Mouse (Mus musculus): ENCODE measurements around the gene Tjp1. TPM values are rescaled to one million over a fixed set of nuclear protein-coding genes. Genes with fewer than 3 reads are reported as not detected.

Tjp1 gene
- polyA plus RNA-seq, 1 experiment from 2014 or later = 23.3 TPM

DNA sequence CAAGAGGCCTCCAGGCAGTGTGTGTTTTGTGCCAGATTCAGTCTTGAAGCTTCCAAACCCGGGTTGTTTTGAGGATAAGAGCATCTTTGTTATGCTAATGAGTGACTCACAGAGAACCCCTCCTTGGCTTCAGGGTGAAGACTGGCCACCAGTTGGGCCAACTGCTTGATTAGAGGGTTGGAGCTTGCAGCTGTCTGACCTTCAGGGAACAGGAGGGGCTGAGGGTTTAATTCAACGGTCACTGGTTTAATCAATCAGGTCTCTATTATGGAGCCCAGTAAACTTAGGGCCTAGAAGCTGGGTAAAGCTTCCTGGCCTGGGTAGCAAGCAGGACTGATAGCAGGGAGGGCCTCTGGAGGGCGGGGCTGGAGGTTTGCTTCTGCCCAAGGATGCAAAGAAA lies 73.3 kb downstream of the Tjp1 start:
- peaks cover 10% of the 10 kb centered on the region for H3K4me1 ChIP-seq
- H3K27ac ChIP-seq (replicated peaks) = no peak overlapping the region
- H3K36me3 ChIP-seq (replicated peaks) = no peaks in the 10 kb centered on the region
- no peak overlapping the region for H3K4me3 ChIP-seq
- no peaks in the 10 kb centered on the region for H3K27me3 ChIP-seq (replicated peaks; ENCODE audit: low read depth, poor library complexity, severe bottlenecking)
- no peak for DNase-seq (ENCODE audit: low spot score)
- H3K9me3 ChIP-seq = no peaks in the 10 kb centered on the region
- 19% methylated on average over 3 of the region's 3 CpGs for WGBS

DNA sequence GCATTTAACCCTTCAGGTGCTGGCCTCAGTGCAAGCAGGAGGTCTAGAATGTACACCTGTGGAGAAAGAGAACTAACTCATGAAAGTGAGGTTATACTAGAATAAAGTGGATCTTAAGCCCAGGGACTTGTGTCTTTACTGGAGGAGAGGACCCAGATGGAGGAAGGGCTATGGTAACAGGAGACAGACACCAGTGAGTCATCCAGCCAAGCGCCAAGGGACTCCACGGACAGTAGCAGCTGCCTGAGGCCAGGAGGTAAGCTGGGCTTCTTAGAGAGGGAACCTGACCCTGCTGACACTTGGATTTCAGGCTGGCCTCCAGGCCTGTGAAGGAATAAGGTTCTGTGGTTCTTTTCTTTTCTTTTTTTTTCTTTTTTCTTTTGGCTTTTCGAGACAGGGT lies 75.3 kb downstream of the Tjp1 start:
- Histone ChIP-seq H3K27ac (replicated peaks) (no peak overlapping the region), H3K27me3 (replicated peaks; ENCODE audit: low read depth, poor library complexity, severe bottlenecking) (no peaks in the 10 kb centered on the region), H3K36me3 (replicated peaks) (no peaks in the 10 kb centered on the region), H3K9me3 (no peaks in the 10 kb centered on the region), H3K4me1 (peaks cover 10% of the 10 kb centered on the region), H3K4me3 (no peak overlapping the region)
- no peak for DNase-seq (ENCODE audit: low spot score)
- 74% methylated on average over 3 of the region's 3 CpGs for WGBS

DNA sequence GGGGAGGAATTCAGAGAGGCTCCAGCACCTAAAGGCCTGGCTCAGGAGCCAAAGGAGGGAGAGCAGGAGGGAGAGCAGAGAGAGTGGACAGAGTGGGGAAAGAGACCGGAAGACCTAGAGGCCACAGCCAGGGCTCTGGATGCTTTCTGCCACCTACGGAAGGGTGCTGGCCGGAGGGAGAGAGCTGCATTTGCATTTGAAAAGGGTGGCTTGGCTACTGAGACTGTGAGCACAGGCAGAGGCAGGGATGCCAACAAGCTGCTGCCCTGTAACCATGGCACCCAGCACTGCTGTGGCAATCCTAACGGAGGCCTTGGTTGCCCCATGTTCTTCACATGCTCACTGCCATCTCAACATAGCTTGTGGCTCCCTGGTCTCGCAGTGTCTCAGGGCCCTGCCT lies 77.4 kb downstream of the Tjp1 start:
- H3K27me3 ChIP-seq (replicated peaks; ENCODE audit: low read depth, poor library complexity, severe bottlenecking) = no peaks in the 10 kb centered on the region
- no peak for DNase-seq (ENCODE audit: low spot score)
- H3K27ac ChIP-seq (replicated peaks) = peak overlapping the region; percentile 59; the same call in 1 of the 2 replicates
- no peak overlapping the region for H3K4me3 ChIP-seq
- H3K4me1 ChIP-seq = peaks cover 10% of the 10 kb centered on the region
- 32% methylated on average over 5 of the region's 5 CpGs for WGBS
- H3K9me3 ChIP-seq = no peaks in the 10 kb centered on the region
- H3K36me3 ChIP-seq (replicated peaks) = no peaks in the 10 kb centered on the region

DNA sequence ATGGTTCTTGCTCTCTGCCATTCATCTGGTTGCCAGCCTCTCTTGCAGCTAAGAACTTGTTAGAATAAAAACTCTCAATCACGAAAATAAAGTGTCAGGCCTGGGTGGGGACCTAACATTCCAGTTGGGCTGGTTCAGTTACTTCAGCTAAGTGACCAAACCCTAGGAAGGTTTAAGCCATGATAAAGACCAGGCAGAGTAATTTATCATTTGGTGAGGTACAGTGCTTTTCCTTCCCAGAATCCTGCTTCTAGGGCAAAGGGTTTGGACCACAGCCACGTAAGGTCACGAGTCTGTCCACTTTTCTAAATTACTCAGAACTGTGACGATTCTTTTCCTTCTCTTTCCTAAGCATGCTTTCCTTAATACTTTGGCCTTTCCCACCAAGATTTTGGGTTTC lies 86.1 kb downstream of the Tjp1 start:
- WGBS = 90% methylated on average over 4 of the region's 4 CpGs
- Histone ChIP-seq H3K4me1 (peaks cover 15% of the 10 kb centered on the region), H3K9me3 (no peaks in the 10 kb centered on the region), H3K4me3 (no peak overlapping the region), H3K27ac (replicated peaks) (no peak overlapping the region), H3K36me3 (replicated peaks) (no peaks in the 10 kb centered on the region), H3K27me3 (replicated peaks; ENCODE audit: low read depth, poor library complexity, severe bottlenecking) (no peaks in the 10 kb centered on the region)
- DNase-seq (ENCODE audit: low spot score) = no peak

DNA sequence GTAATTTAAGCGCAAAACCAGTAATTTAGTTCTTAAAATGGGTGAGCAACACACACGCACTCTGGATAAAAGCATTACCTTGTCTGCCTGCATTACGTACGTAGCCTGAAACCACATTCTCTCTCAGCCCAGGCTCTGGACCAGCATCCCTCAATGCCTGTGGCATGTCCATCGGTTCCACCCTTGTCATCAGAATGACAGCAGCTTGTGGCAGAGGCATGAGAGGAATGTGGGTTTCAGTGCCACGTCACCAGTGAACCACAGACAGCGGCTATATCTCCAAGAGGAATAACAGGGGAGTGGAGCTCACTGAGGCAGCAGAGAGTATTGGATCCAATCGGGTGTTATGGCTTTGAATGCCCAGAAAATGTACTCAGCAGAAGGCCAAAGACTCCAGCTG lies 88.1 kb downstream of the Tjp1 start:
- WGBS = 65% methylated on average over 8 of the region's 8 CpGs
- DNase-seq (ENCODE audit: low spot score) = no peak

DNA sequence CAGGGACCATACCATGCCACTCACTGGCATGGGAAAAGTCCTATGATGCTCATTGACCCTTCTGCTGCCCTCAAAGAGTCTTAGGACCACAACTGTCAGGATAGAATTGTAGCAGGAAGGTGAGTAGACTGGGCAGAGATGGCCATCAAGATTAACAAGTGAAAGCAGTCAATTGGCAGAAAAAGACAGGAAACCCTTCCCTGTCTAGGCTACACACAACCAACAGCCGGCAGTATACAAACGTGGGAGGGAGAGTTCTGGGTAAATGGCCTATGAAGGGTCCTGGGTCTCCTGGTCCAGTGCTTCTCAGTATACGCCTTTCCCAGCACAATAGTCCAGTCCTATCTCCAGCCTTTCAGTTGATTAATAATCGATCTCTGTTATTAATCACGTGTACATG lies 89.4 kb downstream of the Tjp1 start:
- Histone ChIP-seq H3K27ac (replicated peaks) (no peak overlapping the region), H3K9me3 (no peaks in the 10 kb centered on the region), H3K4me3 (no peak overlapping the region), H3K27me3 (replicated peaks; ENCODE audit: low read depth, poor library complexity, severe bottlenecking) (no peaks in the 10 kb centered on the region), H3K36me3 (replicated peaks) (no peaks in the 10 kb centered on the region), H3K4me1 (peaks cover 15% of the 10 kb centered on the region)
- 79% methylated on average over 5 of the region's 5 CpGs for WGBS
- no peak for DNase-seq (ENCODE audit: low spot score)

More for the DNA sequence above, 88.1 kb downstream of the Tjp1 start:
- no peak overlapping the region for H3K4me3 ChIP-seq
- H3K27ac ChIP-seq (replicated peaks) = no peak overlapping the region
- peaks cover 15% of the 10 kb centered on the region for H3K4me1 ChIP-seq
- H3K27me3 ChIP-seq (replicated peaks; ENCODE audit: low read depth, poor library complexity, severe bottlenecking) = no peaks in the 10 kb centered on the region
- H3K36me3 ChIP-seq (replicated peaks) = no peaks in the 10 kb centered on the region
- H3K9me3 ChIP-seq = no peaks in the 10 kb centered on the region

DNA sequence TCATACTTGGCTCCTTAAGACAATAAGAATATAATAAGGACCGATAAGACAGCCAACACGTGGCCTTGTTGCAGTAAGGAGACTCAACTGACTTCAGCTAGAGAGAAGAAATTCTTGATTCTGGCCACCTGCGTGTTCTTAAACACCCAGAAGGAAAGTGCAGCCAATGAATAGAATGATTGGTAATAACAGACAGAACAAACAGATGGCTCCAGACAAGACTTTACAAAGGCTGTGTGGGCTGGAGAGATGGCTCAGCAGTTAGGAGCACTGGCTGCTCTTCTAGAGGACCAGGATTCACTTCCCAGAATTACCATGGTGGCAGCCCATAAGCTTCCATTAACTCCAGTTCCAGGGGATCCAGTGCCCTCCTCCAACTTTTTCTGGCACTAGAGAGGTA lies 90.7 kb downstream of the Tjp1 start:
- Histone ChIP-seq H3K9me3 (no peaks in the 10 kb centered on the region), H3K27ac (replicated peaks) (no peak overlapping the region), H3K36me3 (replicated peaks) (no peaks in the 10 kb centered on the region), H3K4me1 (peaks cover 15% of the 10 kb centered on the region), H3K27me3 (replicated peaks; ENCODE audit: low read depth, poor library complexity, severe bottlenecking) (no peaks in the 10 kb centered on the region), H3K4me3 (no peak overlapping the region)
- DNase-seq (ENCODE audit: low spot score) = no peak
- 83% methylated on average over 3 of the region's 3 CpGs for WGBS

DNA sequence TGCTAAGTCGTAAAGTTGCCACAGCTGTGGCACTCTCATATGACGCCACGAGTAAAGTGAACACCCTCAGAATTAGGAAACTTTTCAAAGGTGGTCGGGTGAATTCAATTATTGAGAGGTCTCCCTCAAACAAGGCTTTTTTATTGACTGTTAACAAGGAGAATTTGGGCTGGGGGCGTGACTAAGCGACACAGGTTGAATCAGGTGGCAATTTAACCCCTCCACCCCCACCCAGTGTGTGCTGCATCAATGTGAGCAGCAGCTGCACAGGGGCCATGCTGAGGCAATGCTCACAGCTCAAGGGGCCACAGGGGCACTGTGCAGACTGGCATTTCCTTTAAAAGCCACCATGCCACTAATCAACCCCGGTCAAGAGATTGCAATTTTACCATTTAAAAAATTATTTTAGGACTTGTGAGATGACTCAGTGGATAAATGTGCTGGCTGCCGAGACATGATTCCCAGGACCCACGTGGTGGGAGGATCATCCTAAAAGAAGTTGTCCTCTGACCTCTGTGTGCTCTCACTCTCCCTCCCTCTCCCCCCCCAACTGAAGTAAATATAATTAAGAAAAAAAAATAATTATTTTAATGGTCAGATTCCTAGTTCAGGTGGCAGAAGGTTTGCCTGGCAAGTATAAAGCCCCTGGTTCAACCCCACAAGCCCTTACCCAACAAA lies 96.4 kb downstream of the Tjp1 start:
- Histone ChIP-seq H3K36me3 (replicated peaks) (no peaks in the 10 kb centered on the region), H3K27ac (replicated peaks) (no peak overlapping the region), H3K4me1 (peaks cover 23% of the 10 kb centered on the region), H3K4me3 (no peak overlapping the region), H3K27me3 (replicated peaks; ENCODE audit: low read depth, poor library complexity, severe bottlenecking) (no peaks in the 10 kb centered on the region), H3K9me3 (no peaks in the 10 kb centered on the region)
- DNase-seq (ENCODE audit: low spot score) = peak; percentile 30
- WGBS = 35% methylated on average over 9 of the region's 9 CpGs

DNA sequence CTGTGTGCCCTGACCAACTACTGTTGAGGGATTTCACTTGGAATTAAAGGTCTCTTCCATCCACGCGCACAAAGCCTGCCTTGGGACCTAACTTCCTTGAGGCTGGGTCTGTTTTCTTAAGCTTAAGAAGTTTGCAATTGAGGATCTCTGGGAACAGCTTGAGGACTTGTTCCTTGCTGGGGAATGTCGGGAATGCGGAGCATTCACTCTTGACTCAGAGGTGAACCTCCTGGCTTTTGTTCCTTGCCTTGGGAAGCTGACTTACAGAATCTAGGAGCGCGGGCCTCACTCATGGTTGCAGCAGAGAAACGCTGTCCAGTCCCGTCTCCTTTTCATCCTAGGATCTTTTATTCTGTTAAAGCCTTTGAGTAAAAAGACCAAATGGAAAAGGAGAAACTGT lies 97.2 kb downstream of the Tjp1 start:
- H3K27ac ChIP-seq (replicated peaks) = no peak overlapping the region
- no peaks in the 10 kb centered on the region for H3K9me3 ChIP-seq
- DNase-seq (ENCODE audit: low spot score) = peak; percentile 35
- H3K27me3 ChIP-seq (replicated peaks; ENCODE audit: low read depth, poor library complexity, severe bottlenecking) = no peaks in the 10 kb centered on the region
- H3K4me1 ChIP-seq = peaks cover 24% of the 10 kb centered on the region
- 11% methylated on average over 8 of the region's 8 CpGs for WGBS
- H3K4me3 ChIP-seq = no peak overlapping the region
- H3K36me3 ChIP-seq (replicated peaks) = no peaks in the 10 kb centered on the region

DNA sequence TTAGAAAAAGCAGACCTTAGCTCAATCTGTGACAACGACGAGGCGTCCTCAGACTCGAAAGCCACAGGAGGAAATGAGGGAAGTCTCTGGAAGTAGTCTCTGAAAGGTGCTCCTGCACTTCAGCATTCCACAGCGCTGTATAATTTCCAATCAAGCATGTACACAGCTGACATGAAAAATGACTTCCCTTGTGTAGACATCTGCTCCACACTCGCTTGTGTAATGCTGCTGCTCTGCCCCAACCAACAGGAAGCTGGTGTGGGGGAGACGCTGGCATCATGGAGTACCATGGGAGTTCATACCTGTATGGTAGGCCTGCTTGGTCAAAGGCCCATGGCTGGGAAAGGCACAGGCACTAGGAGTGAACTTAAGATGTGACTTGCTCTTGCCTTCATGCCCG lies 103.1 kb downstream of the Tjp1 start:
- Histone ChIP-seq H3K27ac (replicated peaks) (no peak overlapping the region), H3K4me1 (peaks cover 26% of the 10 kb centered on the region), H3K9me3 (no peaks in the 10 kb centered on the region), H3K4me3 (no peak overlapping the region), H3K27me3 (replicated peaks; ENCODE audit: low read depth, poor library complexity, severe bottlenecking) (no peaks in the 10 kb centered on the region), H3K36me3 (replicated peaks) (no peaks in the 10 kb centered on the region)
- no peak for DNase-seq (ENCODE audit: low spot score)
- WGBS = 89% methylated on average over 8 of the region's 8 CpGs

DNA sequence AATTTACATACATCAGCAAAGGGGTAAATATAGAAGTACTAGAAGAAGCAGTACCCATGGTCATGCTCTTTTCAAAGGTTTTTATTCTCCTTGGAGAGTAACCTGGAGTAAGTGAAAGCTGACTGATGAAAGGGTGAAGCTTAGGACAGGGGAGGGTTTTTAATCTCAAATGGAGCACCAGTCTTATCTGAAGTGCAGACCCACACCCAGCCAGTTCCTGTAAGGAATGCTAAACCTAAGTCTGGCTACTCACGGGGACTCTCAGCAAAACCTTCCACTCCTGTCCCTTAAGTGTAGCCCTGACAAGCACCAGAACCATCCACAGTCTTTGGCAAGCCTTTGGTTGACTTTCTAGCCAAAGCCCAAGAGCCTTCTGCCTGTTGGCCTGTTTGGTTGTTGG lies 105.1 kb downstream of the Tjp1 start:
- Histone ChIP-seq H3K4me1 (peaks cover 27% of the 10 kb centered on the region), H3K27me3 (replicated peaks; ENCODE audit: low read depth, poor library complexity, severe bottlenecking) (no peaks in the 10 kb centered on the region), H3K4me3 (no peak overlapping the region), H3K9me3 (no peaks in the 10 kb centered on the region), H3K36me3 (replicated peaks) (no peaks in the 10 kb centered on the region), H3K27ac (replicated peaks) (no peak overlapping the region)
- 86% methylated on average over 1 of the region's 1 CpGs for WGBS
- no peak for DNase-seq (ENCODE audit: low spot score)

DNA sequence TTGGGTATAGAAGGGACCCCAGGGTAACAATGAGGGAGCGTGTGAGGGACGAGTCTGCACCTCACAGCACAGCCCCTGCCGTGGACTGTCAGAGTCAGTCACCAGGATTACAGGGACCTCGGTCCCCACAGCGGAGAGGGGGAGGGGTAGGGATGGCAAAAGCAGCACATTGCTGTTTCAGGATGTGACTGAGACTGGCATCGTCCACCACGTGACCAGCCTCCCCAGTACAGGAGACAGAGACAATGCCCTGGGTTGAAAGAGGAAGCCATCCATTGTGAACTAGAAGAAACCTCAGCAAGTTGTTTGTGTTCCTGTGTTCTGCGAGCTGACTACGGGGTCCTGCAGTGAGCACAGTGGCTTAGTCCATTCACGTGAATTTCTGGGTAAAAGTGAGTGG lies 106.1 kb downstream of the Tjp1 start:
- Histone ChIP-seq H3K27me3 (replicated peaks; ENCODE audit: low read depth, poor library complexity, severe bottlenecking) (no peaks in the 10 kb centered on the region), H3K4me1 (peaks cover 34% of the 10 kb centered on the region), H3K27ac (replicated peaks) (peak overlapping the region; percentile 80), H3K4me3 (peak overlapping the region; percentile 37), H3K9me3 (no peaks in the 10 kb centered on the region), H3K36me3 (replicated peaks) (no peaks in the 10 kb centered on the region)
- 13% methylated on average over 10 of the region's 10 CpGs for WGBS
- peak; percentile 64 for DNase-seq (ENCODE audit: low spot score)

DNA sequence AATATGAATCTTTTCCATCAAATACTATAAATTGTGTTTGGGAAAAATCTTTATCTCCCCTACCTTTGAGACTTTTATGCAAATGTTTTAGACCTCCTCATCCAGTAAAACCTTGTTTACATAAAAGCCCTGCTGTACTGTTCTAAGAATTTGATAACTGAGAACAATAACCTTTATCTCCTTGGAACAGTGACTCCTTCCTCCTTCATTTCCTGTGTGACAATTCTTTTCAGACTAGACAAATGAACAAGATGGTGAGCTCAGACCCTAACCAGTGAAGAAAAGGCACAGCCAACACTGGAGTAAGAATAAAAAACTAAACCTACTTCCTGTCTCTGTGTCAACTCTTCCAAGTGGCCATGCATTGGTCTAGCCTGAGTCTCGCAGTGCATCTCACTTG lies 107.7 kb downstream of the Tjp1 start:
- no peaks in the 10 kb centered on the region for H3K27me3 ChIP-seq (replicated peaks; ENCODE audit: low read depth, poor library complexity, severe bottlenecking)
- no peaks in the 10 kb centered on the region for H3K9me3 ChIP-seq
- no peak for DNase-seq (ENCODE audit: low spot score)
- no peak overlapping the region for H3K4me3 ChIP-seq
- no peaks in the 10 kb centered on the region for H3K36me3 ChIP-seq (replicated peaks)
- H3K27ac ChIP-seq (replicated peaks) = peak overlapping the region; percentile 36
- H3K4me1 ChIP-seq = peaks cover 34% of the 10 kb centered on the region
- WGBS = 85% methylated on average over 1 of the region's 1 CpGs

All from embryonic facial prominence, embryonic 10.5 days (tissue).